Mouse (Mus musculus) CD8-positive naive resting alpha-beta T cell, adult 2 months (primary cell): ENCODE results near the gene Il21r.

Experiments used
- DNase-seq, 2 experiments: peaks; one replicate each; pipeline ENCODE4 v3.0.0; 2022; ENCODE audit warnings: low read depth in 2 of 2, low spot score in 2 of 2

Il21r gene

DNA sequence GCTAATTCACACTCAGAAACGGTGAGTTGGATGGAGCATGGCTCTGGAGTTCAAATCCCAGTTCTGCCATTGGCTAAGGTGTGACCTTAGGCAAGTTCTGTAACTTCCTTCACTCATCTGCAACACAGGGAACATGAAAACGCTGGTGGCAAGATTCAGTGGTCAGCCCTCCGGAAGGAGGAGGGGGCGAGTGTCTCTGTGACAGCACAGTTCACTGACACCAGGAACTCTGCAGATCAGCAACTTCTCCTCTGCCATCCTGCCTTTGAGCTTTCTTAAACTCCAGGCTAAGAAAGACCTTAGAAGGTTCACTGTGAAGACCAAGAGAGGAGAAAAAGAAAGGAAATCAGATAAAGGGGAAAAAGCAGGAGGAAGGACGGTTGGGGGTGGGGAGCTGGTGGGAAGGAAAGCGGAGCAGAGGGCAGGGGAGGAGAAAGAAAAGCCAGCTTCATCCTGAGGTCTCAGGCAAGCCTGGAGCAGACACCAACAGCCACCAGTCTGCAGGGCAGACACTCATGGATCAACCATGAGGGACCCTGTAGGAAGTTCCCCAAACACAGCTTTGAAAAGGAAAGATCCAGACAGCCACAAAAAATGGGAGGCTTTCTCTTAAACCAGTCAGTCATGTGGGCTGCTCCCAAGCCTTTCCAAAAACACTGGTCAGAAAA lies 2.5 kb upstream of the Il21r start:
- DNase-seq: no peak

DNA sequence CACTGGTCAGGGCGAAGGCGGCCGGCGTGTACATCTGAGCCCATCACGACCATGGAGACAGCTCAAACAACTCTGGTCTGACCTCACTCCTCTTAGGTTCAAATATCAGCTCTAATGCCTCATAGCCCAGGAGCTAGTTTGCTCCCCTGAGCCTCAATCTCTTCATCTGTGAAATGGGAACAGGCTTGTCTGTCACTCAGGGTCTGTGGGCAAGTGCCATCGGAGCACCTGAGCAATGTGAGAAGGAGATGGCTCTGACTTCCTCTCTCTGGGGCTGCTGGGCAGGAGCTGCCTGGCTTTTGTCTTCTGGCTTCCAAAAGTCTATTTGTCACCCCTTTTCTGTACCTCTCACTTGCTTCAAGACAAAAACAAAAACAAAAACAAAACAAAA lies 2.0 kb upstream of the Il21r start:
- DNase-seq: no peak

DNA sequence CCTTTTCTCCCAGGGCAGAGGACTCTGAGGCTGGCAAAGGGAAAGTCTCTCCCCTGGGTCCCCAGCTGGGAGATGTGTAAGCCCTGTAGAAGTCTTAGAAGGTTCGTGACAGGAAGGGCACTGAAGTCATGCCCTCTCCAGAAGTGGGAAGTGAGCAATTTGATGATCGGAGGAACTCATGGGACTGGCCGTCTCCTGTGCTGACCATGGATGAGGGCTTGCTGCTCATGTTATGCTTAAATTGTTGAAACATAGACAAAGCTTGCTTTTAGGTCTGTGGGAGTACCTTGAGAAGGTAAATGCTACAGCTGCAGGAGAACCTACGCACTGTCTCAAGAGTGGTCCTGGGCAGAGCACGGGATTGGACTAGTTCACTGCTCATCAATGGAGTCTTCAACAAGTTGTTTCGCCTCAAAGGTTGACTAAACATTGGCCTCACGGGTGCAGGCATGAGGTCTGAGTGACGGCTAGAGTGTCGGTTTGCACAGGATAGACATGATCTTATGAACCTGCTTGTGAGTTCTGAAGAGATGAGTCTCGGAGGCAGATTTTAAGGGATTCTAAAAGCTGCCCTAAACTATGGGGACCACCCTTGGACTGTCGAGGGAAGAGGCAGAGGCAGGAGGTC lies 1.3 kb upstream of the Il21r start:
- no peak for DNase-seq

DNA sequence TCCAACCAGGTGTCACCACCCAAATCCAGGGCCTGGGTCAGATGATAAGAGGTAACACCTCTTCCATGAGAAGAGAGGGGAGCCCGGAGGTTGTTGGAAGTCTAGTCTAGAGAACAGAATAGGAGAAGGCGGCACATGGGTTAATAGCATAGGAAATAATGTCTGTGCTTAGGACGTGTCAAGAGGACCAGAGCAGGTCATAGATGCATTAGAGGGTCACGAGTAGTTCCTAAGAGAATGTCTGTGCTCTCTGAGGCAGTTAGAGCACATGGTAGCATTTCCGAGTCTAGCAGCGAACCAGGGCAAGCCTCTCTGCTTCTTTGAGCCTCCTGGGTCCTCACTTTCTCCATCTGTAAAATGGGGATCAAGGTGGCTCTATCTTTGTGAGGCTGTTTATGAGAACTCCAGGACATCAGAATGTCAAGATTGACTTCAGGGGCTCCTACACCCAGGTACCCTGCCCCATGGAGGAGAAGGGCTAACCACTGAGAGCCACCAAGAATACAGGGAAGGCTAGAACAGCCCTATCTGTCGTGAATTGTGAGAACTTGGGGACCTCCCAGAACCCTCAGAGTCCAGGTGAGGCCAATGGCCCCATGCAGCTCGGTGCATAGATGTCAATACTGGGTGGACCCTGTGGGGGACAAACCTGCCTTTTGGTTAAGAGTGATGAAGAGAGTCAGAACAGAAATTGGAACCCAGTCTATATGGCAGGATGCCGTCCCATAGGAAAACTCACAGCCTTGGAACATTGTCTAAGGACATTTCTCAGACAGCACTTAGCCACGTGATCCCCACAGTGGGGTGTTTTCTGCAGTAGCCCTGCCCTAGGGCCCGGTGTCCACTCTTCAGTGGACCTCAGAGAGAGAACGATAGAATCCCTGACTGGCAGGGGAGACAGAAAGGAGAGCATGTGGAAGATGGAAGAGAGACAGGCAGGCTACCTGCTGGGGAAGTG lies 1.4 kb downstream of the Il21r start:
- DNase-seq: no peak

DNA sequence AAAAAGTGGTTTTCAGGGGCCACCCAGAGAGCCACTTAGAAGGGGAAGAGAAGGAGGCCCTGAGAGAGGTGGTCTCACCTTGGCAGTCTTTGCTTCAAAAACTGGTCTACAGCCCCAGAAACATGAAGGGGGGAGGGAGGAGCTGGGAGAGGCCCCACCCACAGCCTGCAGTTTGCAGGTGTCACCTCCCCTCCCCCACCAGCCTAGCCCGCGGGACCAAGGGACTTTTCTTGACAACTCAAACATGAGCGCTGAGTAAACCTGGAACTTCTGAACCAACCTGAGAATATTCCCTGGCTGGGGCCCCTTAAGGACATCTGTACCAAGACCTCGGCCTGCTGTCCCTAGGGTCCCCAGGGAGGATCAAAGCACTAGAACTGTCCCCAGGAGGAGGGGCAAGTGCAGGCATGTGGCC lies 2.5 kb downstream of the Il21r start:
- peak; percentile 43 to 58 for DNase-seq

DNA sequence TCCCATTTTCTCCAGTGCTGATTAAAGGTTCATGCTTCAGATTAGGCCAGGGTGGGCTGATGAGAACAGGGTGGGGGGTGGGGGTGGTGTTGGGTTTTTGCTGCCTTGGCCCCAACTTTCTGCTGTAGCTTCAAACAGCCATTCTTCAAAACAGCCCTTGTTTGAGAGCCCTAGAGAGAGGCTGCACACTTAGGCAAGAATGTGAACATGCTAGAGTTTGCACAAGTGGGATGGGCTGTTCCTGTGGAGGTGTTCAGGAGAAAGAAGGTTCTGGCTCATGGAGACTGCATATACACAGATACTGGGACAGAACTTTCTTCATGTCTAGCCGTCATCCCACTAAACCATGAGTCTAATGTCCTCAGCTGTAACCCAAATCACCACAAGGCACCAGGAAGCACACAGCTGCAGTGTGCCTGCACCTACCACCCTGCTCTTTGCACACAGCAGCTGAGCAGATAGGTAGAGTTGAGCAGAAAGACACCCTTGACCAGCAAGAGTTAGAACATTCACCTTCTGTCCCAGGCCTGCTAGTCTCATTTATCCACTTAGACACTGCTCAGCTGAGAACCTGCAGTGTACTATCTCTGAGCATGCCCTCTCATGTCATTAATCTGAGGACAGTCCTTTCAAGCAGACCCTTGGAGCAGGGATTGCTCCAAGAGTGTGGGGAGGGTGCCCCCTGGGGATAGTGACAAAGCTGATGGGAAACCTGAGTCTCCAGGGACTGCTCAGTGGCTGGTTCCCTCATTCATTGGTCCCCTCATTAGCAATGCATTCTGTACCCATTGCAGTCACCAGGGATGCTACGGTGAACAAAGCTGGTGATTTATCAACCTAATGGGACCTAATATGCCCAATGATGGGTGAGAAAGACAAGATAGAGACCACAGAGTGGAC lies 3.3 kb downstream of the Il21r start:
- no peak for DNase-seq

DNA sequence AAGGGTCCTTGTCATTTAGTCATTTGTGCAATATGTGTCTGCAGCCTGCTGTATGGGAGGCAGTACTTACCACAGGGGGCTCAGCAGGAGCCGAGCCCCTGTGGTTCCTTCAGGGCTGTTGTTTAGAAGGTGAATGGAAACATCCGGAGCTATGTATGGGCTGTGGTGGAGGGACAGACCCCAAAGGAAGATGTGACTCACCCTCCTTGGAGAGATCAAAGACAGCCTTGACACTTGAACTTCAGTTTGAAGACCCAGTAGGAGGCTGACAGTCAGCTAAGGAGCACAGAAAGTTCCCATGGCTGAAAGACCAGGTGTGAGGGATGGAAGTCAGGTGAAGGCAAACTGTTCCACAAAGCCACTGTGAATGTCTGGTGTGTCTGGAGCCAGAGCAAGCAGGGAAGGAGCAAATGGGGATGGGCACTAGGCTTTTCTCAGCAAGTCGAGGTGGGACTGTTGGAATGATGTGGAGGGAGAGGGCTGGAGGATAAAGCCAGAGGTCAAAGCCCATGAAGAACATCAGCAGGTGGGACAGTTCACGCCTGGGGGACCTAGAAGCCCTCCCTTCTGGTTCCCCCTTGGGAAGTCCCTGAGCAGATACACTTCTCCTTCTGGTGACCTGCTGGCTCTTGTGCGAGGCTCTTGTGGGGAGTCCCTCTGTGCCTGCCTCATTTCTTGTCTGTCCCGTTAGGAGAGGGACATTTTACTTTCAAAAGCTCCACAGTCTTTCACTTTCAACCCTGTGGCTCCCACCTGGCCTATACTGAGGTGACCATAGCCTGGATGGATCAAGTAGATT lies 4.4 kb downstream of the Il21r start:
- DNase-seq: peak; percentile 66 to 73

DNA sequence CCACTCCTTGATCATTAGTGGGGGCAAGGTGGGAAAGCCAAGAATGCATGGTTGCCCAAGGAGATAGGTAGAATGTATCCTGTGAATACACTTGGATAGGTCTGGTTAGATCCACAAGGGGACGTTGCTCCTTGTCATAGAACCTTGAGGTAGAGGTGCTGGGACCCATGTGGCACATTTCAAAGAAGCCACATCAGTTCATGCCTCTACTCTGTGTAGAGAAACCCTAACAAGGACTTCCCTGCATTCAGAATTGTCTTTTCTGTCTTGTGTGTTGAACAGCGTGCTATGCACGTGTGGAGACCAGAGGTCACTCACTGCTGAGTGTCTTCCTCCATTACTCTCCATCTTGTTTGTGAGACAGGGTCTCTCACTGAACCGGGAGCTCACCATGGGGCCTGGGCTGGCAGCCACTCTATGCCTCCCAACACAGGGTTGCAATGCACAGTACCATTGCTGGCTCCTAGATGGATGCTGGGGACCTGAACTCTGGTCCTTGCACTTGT lies 5.0 kb downstream of the Il21r start:
- DNase-seq: no peak

DNA sequence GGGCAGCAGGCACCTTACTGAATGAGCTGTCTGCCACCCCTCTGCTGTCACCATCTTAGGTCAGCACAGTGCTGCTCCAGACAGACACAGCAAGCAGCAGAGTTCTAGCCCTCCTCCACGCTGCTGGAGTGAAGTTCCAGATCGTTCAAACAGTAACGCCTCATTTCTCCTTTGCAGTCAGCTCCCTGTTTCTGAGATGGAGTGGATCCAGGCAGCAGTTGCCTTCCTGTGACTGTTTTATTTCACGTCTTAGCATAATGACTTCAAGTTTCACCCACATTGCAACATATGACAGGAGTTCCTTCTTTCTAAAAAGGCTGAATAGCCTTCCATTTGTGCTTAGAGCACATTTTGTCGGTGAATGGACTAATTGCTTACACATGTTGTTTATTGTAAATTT lies 10.3 kb downstream of the Il21r start:
- no peak for DNase-seq

DNA sequence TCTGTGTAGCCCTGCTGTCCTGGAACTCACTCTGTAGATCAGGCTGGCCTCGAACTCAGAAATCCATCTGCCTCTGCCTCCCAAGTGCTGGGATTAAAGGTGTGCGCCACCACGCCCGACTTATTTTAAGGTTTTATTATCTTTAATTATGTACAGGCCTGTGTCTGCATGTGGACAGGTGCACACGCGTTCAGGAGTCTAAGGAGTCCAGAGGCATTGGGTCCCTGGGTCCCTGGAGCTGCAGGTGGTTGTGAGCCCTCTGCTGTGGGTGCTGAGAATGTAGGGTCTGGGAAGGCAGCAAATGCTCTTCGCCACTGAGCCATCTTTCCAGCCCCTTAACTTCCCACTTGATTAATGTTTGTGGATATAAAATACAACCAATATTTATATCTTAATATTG lies 12.2 kb downstream of the Il21r start:
- no peak for DNase-seq

DNA sequence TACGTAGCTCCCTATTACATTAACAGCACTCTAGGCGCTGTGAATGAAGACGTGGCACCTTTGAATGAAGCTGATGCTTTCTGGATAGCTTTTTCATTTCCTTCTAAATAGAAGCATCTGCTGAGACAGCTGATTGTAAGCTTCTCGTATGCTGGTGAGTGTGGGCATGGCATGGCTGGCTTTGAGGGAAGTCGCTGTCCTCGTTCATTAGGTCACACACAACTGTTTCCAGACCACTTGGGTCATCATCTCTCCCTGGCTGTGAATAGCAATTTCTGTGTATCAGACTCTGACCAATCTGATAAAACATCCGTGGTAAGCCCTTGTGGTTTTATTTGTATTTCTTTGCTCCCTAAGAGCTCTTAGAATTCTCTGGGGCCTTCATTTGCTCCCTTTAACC lies 14.8 kb downstream of the Il21r start:
- no peak for DNase-seq

DNA sequence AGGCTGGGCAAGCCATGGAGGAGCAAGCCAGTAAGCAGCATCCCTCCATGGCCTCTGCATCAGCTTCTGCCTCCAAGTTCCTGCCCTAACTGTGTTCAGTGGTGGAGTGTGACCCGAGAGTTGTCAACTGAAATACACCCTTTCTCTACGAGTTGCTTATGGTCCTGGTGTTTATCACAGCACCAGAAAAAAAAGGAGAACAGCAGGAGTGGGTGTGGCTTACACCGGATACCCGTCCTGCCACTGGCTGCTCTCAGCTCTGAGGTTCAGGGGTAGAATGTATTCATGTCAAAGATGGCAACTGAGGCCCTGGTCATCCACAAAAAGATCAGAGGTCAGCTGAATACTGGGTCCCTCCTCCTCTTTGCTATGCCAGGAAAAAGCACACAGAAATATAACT lies 16.8 kb downstream of the Il21r start:
- DNase-seq: no peak

DNA sequence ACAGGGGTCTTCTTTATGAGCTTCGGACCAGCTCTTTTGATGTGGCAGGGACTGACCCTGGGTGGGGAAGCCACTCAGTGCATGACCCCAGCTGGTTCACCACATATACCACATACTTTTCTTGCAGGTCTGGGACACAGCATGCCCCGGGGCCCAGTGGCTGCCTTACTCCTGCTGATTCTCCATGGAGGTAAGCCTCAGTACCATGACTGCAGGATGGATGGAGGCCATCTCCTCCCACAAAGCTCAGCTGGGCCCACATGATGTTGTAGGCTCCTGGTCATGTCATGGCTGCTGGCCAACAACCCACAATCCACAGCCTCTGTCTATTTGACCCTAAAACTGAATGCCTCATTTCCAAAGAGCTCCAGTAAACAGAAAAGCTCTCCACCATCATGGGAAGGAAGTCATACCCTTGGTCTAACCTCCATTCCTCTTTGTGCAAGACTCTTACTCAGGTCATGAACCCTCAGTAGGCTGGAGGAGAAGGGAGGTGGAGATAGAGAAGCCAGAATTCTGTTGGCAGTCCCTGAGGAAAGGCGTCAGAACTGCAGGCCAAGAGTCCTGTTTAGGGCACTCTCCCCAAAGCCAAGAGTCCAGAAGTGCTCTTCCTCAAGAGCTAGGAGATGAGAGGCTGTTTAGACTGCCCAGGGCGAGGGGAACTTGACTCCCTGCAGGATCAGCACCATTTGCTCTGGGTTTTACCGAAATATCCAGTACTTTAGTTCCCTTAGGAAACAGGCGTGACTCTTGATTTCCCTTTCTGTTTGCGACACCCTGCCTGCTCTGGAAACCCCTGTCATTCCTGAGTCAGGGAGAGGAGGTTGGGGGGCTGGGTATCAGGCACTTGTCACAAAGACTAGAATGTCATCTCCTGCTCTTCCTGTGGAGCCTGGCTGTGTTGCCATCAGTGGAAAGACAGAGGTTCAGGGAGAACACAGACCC lies 19.8 kb downstream of the Il21r start:
- DNase-seq: no peak

DNA sequence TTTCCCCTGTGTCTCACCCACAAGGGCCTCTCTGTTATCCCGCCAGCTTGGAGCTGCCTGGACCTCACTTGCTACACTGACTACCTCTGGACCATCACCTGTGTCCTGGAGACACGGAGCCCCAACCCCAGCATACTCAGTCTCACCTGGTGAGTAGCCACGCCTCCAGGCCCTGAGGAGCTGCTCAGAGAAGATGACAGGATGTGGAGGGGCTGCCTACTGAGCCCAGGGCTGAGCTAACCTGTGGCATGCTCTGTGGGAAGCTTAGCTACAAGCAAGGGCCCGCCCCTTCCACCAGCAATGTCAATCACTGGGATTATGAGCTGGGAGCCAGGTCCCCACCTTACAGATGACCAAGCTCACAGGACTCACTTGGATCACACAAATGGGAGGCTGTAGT lies 22.0 kb downstream of the Il21r start:
- peak in 1 of 2 experiments; percentile 34 for DNase-seq

DNA sequence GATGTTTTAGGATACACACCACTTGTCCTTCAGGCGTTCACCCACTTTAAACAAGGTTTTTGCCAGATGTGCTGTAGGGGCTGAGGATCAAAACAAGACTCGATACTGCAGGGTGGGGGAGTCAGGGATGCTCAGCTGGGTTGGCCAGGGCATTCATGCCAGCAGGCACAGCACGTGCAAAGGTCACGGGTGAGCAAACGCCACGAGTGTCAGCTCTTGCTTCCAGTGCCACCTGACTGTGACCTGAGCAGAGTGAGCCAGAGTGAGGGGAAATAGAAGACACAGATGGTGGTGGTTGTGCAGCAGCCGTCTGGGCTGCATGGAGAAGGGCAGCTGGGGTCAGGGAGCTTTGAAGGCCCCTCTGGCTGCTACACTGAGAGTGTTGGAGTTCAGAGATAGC lies 22.6 kb downstream of the Il21r start:
- no peak for DNase-seq

DNA sequence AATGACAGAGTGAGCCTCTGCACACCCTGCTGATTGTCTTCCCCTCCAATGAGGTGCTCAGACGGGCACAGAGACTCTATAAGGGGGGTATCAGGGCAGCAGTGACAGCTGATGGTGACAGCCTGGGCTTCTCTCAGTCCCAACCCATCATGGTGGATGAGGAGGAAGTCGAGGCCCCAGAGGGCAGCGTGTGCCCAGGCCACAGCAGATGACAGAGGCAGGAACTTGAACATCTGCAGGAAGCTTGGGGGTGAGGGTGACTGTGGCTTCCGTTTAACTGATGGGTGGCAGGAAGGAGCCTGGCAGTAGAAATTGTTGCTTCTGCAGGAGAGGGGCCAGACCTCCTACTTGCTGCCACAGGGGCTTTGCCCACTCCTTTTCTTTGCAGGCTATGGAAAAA lies 27.1 kb downstream of the Il21r start:
- peak; percentile 63 to 75 for DNase-seq

DNA sequence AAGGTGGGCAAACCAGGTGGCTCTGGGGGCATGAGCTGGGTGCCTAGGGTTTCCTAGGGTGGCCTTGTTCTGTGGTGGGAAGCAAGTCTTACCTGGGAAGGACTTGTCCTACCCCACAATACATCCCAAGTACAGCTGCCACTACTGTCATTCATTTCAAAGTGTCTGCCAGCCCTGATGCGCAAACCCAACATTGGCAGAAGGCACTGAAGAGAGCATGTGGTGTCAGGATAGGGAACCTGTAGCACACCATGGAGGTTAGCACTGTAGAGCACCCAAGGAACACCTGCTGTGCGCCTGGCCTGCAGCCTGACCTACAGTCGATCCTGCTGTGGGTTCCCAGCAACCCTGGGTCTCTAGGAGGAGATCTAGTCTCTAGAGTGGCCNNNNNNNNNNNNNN lies 27.8 kb downstream of the Il21r start:
- DNase-seq: no peak

DNA sequence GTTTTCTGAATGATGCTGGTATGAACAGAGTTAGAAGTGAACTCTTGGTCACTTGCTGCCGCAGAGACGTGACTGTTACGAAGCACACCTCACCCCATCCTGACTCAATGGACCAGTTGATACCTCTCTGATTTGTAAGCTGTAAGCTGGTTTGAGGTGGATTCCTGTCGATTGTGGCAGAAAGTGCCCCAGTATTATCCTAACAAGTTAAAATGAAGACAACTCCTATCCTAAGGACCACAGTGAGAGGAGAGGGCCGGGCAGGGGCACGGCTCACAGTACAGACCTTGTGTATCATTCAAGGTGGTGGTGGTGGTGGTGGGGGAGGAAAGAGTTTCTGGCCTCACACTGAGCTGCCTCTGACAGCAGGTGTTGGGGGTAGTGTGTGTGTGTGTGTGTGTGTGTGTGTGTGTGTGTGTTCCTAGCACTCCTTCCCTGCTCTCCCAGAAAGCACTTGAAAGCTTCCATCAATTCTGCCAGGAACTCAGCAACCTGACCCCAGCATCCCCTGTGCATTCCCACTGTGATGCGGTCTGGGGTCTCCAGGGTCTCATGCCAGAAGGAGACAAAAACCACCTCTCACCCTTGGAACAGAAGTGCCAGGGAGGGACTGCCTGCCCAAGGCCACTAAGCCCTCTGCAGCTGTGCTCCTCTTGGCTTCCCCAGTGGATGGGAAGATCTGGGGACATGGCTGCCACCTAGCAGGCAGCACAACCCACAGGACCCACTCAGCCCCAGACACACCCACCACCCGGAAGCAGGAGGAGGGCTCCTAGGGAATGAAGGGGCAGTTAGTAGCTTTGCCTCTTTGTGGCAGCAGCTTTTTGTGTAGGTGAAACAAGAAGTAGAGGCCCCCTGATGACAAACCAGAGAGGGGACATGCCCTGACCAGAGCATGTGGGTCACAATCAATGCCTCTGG lies 34.3 kb downstream of the Il21r start:
- DNase-seq: no peak
